Mouse (Mus musculus) gastrocnemius, postnatal 4 days (tissue): ENCODE results near the gene Nrg4. TPM values are rescaled to one million over a fixed set of nuclear protein-coding genes. Genes with fewer than 3 reads are reported as not detected.
A peak's percentile ranks its signal among the peaks of the same experiment; 100 is the strongest.

Experiments
- DNase-seq, 2 experiments: peaks; one replicate each; pipeline ENCODE4 v3.0.0; 2021 to 2022; ENCODE audit warnings: low spot score in 2 of 2, mixed read lengths in 2 of 2
- total RNA-seq, 2 experiments: library from RNA; stranded (reverse); gene quantifications; 2 replicates each; pipeline ENCODE4 v1.2.3; 2021

The Nrg4 gene
- total RNA-seq, 2 experiments from 2014 or later: 1.5 to 1.6 TPM

GRCm38 (mm10) chr9:55324085-55324484 is 2.6 kb downstream of the Nrg4 start:
- DNase-seq: no peak

DNA sequence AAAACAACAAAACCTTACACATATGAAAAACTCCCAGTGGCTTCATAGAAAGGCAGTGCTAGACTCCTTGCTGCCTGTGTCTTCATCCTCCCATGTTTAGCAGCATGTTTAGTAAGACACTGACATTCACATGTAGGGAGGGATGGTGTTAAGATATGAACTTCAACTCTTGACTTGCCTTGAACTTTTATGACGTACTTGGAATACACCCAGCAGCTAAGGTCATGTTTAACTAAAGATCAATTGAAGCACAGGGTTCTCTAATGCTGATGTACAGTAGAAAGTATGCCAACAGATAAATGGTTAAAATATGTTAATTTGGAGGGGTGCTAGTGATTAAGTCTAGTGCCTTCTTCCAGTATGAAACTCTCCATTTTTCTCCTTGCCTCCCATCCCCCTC is 4.0 kb downstream of the Nrg4 start:
- no peak for DNase-seq

GRCm38 (mm10) chr9:55313619-55314261 is 12.9 kb downstream of the Nrg4 start:
- DNase-seq: no peak

GRCm38 (mm10) chr9:55311560-55311959 is 15.1 kb downstream of the Nrg4 start:
- peak; percentile 25 to 60 for DNase-seq

DNA sequence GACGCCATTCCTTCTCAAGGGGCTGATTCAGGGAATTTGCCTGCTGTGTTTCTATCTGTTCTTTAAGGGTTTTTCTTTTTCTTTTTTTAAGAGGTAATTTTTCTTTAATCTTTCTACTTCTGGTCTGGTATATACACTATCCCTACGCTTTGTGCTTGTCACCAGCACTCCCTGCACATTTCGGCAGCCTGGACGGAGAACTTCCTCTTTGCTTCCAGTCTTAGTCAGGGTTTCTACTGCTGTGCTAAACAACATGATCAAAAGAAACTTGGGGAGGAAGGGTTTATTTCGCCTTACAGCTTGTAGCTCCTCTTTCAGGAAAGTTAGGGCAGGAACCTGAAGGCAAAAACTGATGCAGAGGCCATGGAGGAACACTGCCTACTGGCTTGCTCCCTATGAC is 18.2 kb downstream of the Nrg4 start:
- no peak for DNase-seq

DNA sequence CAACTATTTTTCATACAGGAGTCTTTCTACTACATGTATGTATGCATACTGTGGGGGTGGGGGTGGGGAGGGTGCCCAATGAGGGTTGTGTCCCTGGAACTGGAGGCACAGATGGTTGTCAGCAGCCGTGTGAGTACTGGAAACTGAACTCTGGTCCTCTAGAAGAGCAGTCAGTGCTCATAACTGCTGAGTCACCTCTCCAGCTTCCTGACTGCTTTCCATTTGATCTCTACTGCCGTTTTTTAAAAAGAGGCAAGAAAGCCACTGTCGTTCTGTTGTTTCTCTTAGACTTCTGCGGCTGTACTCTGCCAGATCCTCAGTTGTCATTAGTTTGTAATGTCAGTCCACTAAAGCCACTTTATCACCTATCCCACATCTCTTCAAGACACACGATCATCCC is 19.1 kb downstream of the Nrg4 start:
- DNase-seq: no peak

GRCm38 (mm10) chr9:55307066-55307465 is 19.6 kb downstream of the Nrg4 start:
- DNase-seq: no peak

- no peak for DNase-seq
Observed at GRCm38 (mm10) chr9:55296221-55296620, 30.4 kb downstream of the Nrg4 start.

DNA sequence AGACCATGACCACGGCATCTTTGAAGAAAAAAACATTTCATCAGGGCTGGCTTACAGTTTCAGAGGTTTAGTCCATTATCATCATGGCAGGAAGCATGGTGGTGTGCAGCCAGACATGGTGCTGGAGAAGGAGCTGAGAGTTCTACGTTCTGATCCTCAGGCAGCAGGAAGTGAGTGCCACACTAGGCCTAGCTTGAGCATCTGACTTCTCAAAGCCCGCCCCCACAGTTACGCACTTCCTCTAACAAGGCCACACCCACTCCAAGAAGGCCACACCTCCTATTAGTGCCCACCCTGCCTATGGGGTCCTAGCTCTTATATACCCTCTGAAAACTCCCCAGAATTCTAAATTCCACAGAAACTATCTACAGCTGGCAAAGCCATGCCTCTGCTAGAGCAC is 34.7 kb downstream of the Nrg4 start:
- DNase-seq: no peak

DNA sequence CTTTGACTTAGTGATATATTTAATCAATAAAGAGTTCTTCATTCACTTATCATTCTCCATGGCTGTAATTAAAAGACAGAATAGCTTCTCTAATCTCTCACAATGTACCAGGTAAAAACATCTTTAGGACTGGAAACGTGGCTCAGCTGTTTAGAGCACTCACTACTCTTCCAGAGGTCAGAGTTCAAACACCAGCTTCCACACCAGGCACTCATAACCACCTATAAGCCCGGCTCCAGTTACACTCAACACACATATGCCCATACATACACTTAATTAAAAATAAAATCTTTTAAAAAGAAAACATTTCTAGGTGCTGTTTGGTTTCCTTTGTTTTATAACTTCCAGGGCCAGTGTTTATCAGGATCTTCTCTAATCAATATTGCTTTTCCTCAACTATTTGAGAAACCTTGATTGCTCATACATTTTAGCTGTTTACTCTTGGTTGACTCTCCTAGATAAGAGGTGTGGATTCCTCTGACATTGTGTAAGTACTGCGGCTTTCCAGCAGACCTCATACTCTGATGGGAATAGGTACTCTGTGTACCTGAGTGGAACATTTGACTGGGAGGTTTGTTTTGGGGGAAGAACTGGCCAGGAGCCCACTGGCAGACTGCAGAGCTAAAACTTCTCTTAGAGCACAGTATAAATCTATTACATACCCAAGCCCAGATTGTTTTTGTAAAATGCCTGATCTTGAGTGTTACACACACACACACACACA is 37.0 kb downstream of the Nrg4 start:
- DNase-seq: no peak

GRCm38 (mm10) chr9:55285197-55285596 is 41.4 kb downstream of the Nrg4 start:
- no peak for DNase-seq

GRCm38 (mm10) chr9:55283516-55283915 is 43.1 kb downstream of the Nrg4 start:
- no peak for DNase-seq

DNA sequence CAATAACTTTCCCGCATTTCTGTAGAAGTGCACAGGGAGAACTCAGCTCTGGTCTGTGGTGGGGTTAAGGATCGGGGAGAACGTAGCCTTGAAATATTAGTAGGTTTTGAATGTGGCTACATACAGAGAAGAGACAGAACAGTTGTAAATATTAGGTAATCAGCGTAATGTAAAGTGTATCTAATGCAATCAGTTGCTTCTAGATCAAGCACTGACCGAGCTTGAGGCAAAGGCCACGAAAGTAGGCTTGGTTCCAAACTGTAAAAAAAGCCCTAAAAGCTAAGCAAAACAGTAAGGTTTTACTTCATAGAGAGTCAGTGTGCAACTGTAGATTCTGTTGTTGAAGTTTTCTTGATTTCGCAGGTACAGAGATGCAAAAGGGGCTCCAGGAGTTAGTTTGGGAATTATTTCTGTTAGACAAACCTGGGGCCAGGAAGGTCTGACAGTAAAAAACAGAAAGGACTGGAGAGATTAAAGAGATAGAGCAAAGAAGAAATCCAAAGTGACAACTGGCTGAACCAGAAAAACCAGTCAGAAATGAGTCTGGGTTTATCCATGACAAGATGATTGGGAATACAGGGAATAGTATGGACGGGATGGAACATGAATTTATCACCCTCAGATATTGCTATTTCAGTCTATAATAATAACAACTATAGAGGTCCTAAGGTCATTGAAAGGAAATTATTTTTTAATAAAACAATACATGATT is 47.4 kb downstream of the Nrg4 start:
- DNase-seq: no peak

DNA sequence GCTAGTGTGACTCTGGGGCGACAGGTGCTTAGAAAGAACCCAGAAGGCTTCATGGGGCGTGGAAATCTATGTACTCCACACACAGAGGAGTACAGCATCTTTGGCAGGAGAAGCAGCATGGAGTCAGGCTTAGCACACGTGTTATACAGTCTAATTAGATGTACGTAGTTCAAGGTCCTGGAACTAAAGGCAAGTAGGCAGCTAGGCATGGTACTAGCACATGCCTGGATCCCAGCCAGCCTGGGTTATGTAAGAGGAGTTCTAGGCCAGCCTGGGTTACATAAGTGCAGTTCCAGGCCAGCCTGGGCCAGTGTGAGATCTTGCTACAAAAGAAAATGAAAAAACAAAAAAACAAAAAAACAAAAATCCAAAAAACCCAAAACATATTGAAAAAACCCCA is 49.1 kb downstream of the Nrg4 start:
- DNase-seq: no peak

GRCm38 (mm10) chr9:55273906-55274305 is 52.7 kb downstream of the Nrg4 start:
- no peak for DNase-seq

DNA sequence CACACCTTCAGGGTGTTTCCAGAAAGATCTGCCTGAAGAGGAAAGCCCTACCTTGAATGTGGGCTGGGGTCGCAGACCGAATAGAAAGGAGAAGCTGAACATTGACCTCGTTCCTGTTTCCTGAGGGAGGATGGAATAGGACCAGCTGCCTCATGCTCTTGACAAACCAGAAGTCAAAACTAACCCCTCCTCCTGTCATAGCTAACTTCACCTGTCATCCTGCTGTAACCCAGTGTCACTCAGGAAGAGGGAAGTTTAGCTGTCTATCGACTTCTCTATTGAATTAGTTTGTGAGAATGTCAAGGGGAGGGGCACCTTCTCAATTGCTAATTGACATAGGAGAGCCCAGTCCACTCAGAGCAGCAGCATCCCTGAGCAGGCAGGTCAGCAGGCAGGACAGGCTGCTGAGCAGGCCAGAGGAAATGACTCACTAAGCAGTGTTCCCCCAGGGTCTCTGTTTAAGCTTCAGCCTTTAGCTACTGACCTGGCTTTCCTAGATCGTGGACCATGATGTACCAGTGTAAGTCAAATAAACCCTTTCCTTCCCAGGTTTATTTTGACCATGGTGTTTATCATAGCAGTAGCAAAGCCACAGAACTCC is 54.6 kb downstream of the Nrg4 start:
- no peak for DNase-seq

DNA sequence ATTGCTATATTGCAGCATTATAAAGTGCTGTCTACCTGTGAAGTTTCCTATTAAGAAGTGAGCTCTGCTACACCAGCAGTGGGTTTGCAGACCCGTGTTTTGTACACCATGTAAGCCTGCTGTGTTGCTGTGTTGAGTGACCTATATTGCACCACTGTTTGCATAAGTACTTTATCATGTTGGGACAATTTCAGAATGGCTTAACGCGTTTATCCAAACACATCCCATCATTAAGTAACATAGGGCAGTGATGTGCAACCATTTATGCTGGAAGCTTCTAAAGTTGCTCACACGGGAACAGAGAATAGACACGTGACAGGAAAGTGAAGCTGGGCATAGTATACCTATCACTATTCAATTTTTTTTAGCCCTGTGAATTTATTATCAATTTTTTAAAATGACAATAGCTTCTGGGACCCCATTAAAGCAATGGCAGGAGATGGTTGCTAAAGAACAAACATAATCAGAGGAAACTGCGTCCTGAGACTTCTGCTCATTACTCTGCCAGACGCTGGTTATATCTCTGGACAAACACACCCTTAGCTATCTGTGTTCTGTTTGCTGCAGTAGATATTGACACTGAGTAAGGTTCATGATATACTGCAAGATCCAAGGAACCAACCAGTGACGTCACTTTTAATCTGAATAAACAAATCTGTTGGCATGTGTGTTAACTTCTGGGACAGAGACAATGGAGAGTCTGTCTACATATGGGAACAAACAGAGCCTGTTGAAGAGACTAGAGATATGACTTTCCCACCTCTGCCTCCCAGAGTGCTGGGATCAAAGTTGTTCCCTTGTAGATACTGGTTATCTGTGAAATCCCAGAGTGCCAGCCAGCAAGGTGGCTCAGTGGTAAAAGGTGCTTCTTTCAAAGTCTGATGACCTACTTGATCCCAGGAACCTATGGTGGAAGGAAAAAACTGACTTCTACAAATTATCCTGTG is 62.0 kb downstream of the Nrg4 start:
- no peak for DNase-seq

DNA sequence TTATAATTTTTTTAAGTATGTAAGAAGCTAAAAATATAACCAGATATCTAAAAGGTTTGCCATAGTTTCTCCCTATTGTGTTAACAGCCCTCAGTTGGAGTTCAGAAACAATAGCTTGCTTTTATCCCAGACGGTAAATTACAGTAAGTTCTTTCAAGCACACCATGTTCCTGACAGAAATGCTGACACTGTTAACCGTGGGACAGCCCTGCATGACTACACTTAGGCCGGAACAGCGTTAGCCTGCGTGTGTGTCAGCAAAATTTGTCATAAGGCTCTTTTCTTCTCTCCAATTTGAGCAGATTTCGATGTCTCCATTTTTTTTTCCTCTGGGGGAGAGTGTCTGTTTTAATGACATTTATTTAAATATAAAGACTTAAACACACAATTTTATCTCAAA is 66.9 kb downstream of the Nrg4 start:
- no peak for DNase-seq

DNA sequence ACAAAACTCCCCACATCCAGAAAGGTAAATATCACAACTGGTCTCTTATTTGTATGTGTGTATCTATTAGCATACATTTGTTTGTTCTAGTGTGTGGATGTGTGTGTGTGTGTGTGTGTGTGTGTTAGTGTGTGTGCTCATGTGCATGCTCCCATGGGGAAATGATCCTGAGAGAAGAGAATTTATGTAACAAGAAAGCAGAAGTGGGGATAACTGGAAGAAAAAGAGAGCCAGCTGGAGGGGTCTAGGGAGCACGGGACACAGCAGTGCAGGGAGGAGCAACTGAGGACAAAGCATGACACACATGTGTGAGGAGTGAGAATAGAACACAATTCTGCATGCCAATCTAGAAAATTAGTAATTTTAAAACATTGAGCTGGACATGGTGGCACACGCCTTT is 69.5 kb downstream of the Nrg4 start:
- no peak for DNase-seq

DNA sequence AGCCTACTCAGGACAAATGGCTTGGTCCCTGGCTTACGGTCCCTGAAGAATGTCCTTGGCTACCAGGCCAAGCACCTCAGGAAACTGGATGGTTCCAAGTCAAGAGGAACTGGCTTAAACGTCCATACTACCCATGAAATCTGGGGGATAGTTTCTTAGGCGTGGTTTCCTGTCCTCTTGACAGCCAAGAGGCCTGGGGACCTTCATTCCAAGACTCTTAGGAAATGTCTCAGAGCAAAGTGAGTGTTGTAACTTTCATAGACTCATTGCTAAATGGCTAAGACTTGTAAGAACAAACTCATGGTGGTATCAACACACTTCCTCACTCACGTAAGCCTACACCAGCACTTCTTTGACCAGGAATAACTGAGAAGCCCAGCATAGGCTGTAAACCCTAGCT is 71.0 kb downstream of the Nrg4 start:
- DNase-seq: no peak

DNA sequence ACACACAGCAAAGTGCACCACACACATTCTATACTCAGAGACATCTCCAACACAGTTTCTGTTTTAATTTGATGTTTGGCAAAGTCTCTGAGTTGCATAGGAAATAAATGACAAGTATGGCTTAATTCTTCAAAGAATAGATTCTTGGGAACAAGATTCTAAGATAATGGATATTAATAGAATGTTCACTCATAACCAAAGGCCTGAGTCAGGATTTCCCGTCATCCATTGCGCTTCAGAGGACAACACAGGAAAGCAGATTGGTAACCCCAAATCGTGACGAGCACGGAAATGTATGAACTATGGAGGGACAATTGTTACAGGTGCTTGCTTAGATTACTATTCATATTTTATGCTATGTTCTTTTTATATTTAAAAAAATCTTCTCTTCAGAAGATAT is 71.6 kb downstream of the Nrg4 start:
- no peak for DNase-seq
